Mouse (Mus musculus) liver, embryonic 14.5 days (tissue): ENCODE data around the gene Dennd2a.

Source experiments
- CTCF ChIP-seq: IDR thresholded peaks from 2 replicates; pipeline ENCODE4 v1.5.1; 2016; ENCODE audit warnings: antibody characterized with exemption, low read depth, control low read depth
- EP300 ChIP-seq: IDR thresholded peaks from 2 replicates; pipeline ENCODE4 v1.6.1; 2016; ENCODE audit warnings: antibody characterized with exemption, low read depth

DNA sequence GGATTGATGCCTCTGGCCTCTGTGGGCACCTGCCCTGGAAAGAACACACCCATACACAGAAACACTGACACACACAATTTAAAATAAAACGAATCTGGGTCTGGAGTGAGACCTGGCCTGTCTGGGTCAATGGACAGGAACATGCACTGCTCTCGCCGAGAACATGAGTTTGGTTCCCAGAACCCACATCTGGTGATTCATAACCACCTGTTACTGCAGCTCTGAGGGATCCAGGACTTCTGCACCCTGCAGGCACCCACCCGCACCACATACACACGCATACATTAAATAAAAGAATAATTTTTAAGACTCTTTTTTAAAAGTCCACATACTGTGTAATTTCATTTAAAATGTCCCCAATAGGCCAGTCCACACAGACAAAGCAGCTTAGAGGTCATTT is 20.4 kb downstream of the Dennd2a start:
- no peak for TF ChIP-seq EP300
- no peak for TF ChIP-seq CTCF
